Mouse (Mus musculus) liver, embryonic 11.5 days (tissue): ENCODE data around the gene Plxnd1. TPM values are rescaled to one million over a fixed set of nuclear protein-coding genes. Genes with fewer than 3 reads are reported as not detected.
A peak's percentile ranks its signal among the peaks of the same experiment; 100 is the strongest.

Source experiments
- ATAC-seq: fragments of 200-750 bp; cut with Nextera tagmentation; replicated peaks from 2 replicates; pipeline ENCODE4 v1.8.0; 2017; ENCODE audit warnings: moderate number of reproducible peaks, mild to moderate bottlenecking, moderate TSS enrichment, moderate library complexity; ENCODE audit not compliant: low FRiP score
- DNase-seq: peaks from one replicate; pipeline ENCODE4 v3.0.0-alpha.2; 2017; ENCODE audit warnings: low spot score
- H3K27ac ChIP-seq: fragments of 300-500 bp; sonication (generic); 2 replicates; pipeline ENCODE4 v1.5.1; 2014; ENCODE audit warnings: mild to moderate bottlenecking, low read depth, low read length, control low read depth
- H3K27me3 ChIP-seq: fragments of 300-500 bp; sonication (generic); replicated peaks from 2 replicates; pipeline ENCODE4 v1.6.1; 2014; ENCODE audit warnings: low read length, mixed read lengths; ENCODE audit not compliant: control insufficient read depth, insufficient read depth
- H3K36me3 ChIP-seq: fragments of 300-500 bp; sonication (generic); 2 replicates; pipeline ENCODE4 v1.6.1; 2014; ENCODE audit warnings: mild to moderate bottlenecking, low read length, moderate library complexity, mixed read lengths; ENCODE audit not compliant: control insufficient read depth, insufficient read depth
- H3K4me1 ChIP-seq: fragments of 300-500 bp; sonication (generic); replicated peaks from 2 replicates; pipeline ENCODE4 v1.6.1; 2014; ENCODE audit warnings: low read length, mixed read lengths; ENCODE audit not compliant: control insufficient read depth, insufficient read depth
- H3K4me2 ChIP-seq: fragments of 300-500 bp; sonication (generic); 2 replicates; pipeline ENCODE4 v1.6.1; 2014; ENCODE audit warnings: mild to moderate bottlenecking, control low read depth, moderate library complexity
- H3K4me3 ChIP-seq: fragments of 300-500 bp; sonication (generic); 2 replicates; pipeline ENCODE4 v1.5.1; 2014; ENCODE audit warnings: low read depth, low read length, control low read depth
- H3K9ac ChIP-seq: fragments of 300-500 bp; sonication (generic); 2 replicates; pipeline ENCODE4 v1.6.1; 2014; ENCODE audit warnings: low read depth, low read length, control low read depth
- H3K9me3 ChIP-seq: fragments of 300-500 bp; sonication (generic); 2 replicates; pipeline ENCODE4 v1.6.1; 2016; ENCODE audit warnings: low read length, inconsistent platforms, mixed read lengths; ENCODE audit not compliant: control insufficient read depth
- WGBS: fragments of 180-500 bp; shearing (Covaris S2); extraction: QIAGEN DNeasy Blood & Tissue Kit; methylation state at CpG from one replicate; pipeline ENCODE4 v1.1.7; 2014; 5-methylcytosine and 5-hydroxymethylcytosine counted together
- polyA plus RNA-seq: library from polyadenylated mRNA; unstranded; fragments of >200 nt; fragmentation: Nextera tagmentation; extraction: Ambion mirVana; gene quantifications from 2 replicates; pipeline ENCODE4 v1.2.1, GENCODE M21; 2014

Plxnd1 gene
- polyA plus RNA-seq, result 25.6 and 27.8 TPM in 2 replicates

GRCm38 (mm10) chr6:115994877-115995520 is at the start of gene Plxnd1:
TSS of gene Plxnd1 (minus strand) at chr6:115995005.
- peaks cover 43% of the 10 kb centered on the region for H3K4me1 ChIP-seq
- peak; percentile 95 for DNase-seq
- H3K4me3 ChIP-seq, result peak within 1 kb of the TSS; percentile 70
- H3K36me3 ChIP-seq, result 0 out of 2 replicates have a peak, but pooled peaks cover 2% of the 10 kb centered on the region
- peak within 1 kb of the TSS; percentile 98 for H3K4me2 ChIP-seq
- peaks cover 38% of the 10 kb centered on the region for H3K27me3 ChIP-seq
- peak within 1 kb of the TSS; percentile 63 for H3K9ac ChIP-seq
- H3K9me3 ChIP-seq, result no peaks in the 10 kb centered on the region
- peak; percentile 84 for ATAC-seq
- WGBS, result 2% methylated on average over 39 of the region's 51 CpGs
- H3K27ac ChIP-seq, result peak within 1 kb of the TSS; percentile 75

DNA sequence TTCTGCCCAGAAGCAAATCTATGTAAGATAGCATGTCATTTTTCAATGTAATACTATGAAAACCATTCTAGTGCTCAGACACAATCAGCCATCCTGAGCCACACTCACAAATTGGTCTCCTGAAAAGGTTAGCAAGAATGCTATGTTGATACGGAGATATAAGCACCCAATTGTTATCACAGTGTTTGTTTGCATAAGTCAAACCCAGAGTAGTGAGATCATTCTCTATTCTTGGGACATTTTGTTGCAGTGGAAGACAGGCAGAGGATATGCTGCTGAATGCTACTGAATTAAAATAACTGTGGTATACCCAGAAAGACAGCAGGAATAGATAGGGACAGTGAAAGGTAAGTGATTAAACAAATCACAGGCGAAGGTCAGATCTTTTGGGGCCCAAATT is 49.2 kb upstream of the Plxnd1 start:
- Histone ChIP-seq H3K4me1 (peaks cover 5% of the 10 kb centered on the region; the same call in 1 of the 2 replicates), H3K27me3 (no peaks in the 10 kb centered on the region), H3K4me3 (no peak overlapping the region), H3K27ac (no peak overlapping the region), H3K4me2 (no peak overlapping the region), H3K36me3 (no peaks in the 10 kb centered on the region), H3K9ac (no peak overlapping the region), H3K9me3 (peaks cover 4% of the 10 kb centered on the region; the same call in 1 of the 2 replicates)
- DNase-seq (no peak), ATAC-seq (no peak)
- WGBS, result 63% methylated on average over 2 of the region's 2 CpGs

GRCm38 (mm10) chr6:116038222-116038621 is 43.4 kb upstream of the Plxnd1 start:
- no peak overlapping the region for H3K4me2 ChIP-seq
- no peak for DNase-seq
- H3K9me3 ChIP-seq, result peaks cover 4% of the 10 kb centered on the region; the same call in 1 of the 2 replicates
- H3K27ac ChIP-seq, result no peak overlapping the region
- no peaks in the 10 kb centered on the region; the same call in 1 of the 2 replicates for H3K36me3 ChIP-seq
- H3K4me3 ChIP-seq, result no peak overlapping the region
- H3K4me1 ChIP-seq, result peaks cover 12% of the 10 kb centered on the region
- 32% methylated on average over 2 of the region's 2 CpGs for WGBS
- peak; percentile 88 for ATAC-seq
- no peaks in the 10 kb centered on the region for H3K27me3 ChIP-seq
- no peak overlapping the region for H3K9ac ChIP-seq

GRCm38 (mm10) chr6:116037281-116037831 is 42.6 kb upstream of the Plxnd1 start:
- ATAC-seq, result no peak
- Histone ChIP-seq H3K4me3 (no peak overlapping the region), H3K36me3 (no peaks in the 10 kb centered on the region; the same call in 1 of the 2 replicates), H3K4me1 (peaks cover 12% of the 10 kb centered on the region), H3K27ac (no peak overlapping the region), H3K9ac (no peak overlapping the region), H3K9me3 (no peaks in the 10 kb centered on the region), H3K4me2 (no peak overlapping the region), H3K27me3 (no peaks in the 10 kb centered on the region)
- no peak for DNase-seq
- 87% methylated on average over 5 of the region's 5 CpGs for WGBS

DNA sequence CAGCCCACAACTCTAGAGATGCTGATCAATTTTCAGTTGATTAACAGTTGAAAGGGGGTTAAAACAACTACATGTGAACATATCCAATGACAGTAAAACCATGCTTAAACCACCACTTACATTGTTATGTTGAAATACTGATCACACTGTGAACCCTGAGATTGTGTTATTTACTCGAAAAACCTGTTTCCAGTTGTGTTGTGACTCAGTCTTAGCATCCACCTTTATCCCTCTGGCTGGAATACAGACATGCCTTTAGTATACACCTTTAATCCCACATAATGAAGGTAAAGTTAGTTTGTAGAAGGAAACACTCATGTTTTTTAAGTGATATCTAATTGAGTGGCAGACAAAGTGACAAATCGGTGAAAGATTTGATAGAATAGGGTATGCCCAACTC is 41.8 kb upstream of the Plxnd1 start:
- no peak overlapping the region for H3K27ac ChIP-seq
- WGBS, result 86% methylated on average over 2 of the region's 2 CpGs
- ATAC-seq, result no peak

GRCm38 (mm10) chr6:116031052-116031451 is 36.2 kb upstream of the Plxnd1 start:
- no peaks in the 10 kb centered on the region for H3K9me3 ChIP-seq
- 66% methylated on average over 5 of the region's 5 CpGs for WGBS
- no peaks in the 10 kb centered on the region; the same call in 1 of the 2 replicates for H3K36me3 ChIP-seq
- H3K4me2 ChIP-seq, result no peak overlapping the region
- H3K4me3 ChIP-seq, result no peak overlapping the region
- H3K9ac ChIP-seq, result no peak overlapping the region
- ATAC-seq (peak; percentile 77), DNase-seq (no peak)
- H3K27me3 ChIP-seq, result no peaks in the 10 kb centered on the region
- no peaks in the 10 kb centered on the region; the same call in 1 of the 2 replicates for H3K4me1 ChIP-seq
- H3K27ac ChIP-seq, result no peak overlapping the region

More for the DNA sequence above, 41.8 kb upstream of the Plxnd1 start:
- no peaks in the 10 kb centered on the region for H3K9me3 ChIP-seq
- no peak overlapping the region for H3K9ac ChIP-seq
- no peak overlapping the region for H3K4me2 ChIP-seq
- H3K27me3 ChIP-seq, result no peaks in the 10 kb centered on the region
- H3K4me1 ChIP-seq, result peaks cover 12% of the 10 kb centered on the region
- DNase-seq, result no peak
- H3K36me3 ChIP-seq, result no peaks in the 10 kb centered on the region; the same call in 1 of the 2 replicates
- no peak overlapping the region for H3K4me3 ChIP-seq

GRCm38 (mm10) chr6:116024666-116025065 is 29.9 kb upstream of the Plxnd1 start:
- H3K4me3 ChIP-seq, result no peak overlapping the region
- H3K4me1 ChIP-seq, result no peaks in the 10 kb centered on the region
- H3K27me3 ChIP-seq, result no peaks in the 10 kb centered on the region
- no peak overlapping the region for H3K9ac ChIP-seq
- 0 out of 2 replicates have a peak, but pooled peaks cover 4% of the 10 kb centered on the region for H3K36me3 ChIP-seq
- H3K4me2 ChIP-seq, result no peak overlapping the region
- H3K27ac ChIP-seq, result no peak overlapping the region
- H3K9me3 ChIP-seq, result peaks cover 9% of the 10 kb centered on the region
- ATAC-seq, result no peak
- 85% methylated on average over 4 of the region's 4 CpGs for WGBS
- DNase-seq, result no peak

DNA sequence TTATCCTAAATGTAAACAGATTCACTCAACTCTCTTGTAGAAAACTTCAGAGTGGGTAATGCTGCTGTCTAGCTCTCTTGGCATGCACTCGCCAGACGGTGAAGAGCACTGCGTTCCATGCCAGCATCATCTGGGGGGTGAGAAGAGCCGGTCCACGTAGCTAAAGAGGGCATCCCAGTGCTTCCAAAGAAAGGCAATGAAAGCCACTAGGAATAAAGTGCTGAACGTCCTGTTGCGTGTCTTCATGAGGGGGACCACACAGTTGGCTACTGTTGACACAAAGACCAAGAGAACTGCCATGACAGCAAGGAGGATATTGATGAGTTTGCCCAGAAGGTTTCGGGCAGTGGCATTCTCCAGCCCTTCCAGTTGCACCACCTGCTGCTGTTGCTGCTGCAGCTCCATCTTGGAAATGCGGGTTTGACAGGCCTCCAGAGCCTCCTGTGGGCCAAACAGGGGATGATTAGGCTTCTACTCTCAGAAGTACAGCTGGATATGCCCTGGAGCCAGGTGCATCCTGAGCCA is 27.2 kb upstream of the Plxnd1 start:
- Histone ChIP-seq H3K4me2 (no peak overlapping the region), H3K36me3 (0 out of 2 replicates have a peak, but pooled peaks cover 4% of the 10 kb centered on the region), H3K27me3 (no peaks in the 10 kb centered on the region), H3K4me3 (no peak overlapping the region), H3K27ac (no peak overlapping the region), H3K9me3 (peaks cover 9% of the 10 kb centered on the region), H3K4me1 (no peaks in the 10 kb centered on the region), H3K9ac (no peak overlapping the region)
- ATAC-seq, result no peak; the same call in 1 of the 2 replicates
- no peak for DNase-seq
- WGBS, result 87% methylated on average over 9 of the region's 9 CpGs
